Comparison of ENCODE assay signal across 8 mouse cellular contexts in the genomic region with DNA sequence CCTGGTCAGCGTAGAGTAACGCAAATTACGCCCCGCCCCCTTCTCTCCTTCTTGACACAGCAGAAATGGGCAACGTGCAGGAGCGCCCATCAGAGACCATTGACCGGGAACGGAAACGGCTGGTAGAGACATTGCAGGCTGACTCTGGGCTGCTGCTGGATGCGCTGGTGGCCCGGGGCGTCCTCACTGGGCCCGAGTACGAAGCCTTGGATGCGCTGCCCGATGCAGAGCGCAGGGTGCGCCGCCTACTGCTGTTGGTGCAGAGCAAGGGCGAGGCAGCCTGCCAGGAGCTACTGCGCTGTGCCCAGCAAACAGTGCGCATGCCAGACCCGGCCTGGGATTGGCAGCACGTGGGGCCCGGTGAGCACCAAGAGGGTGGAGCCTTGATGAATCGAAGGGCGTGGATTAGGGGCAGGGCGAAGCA. TPM values are rescaled to one million over a fixed set of nuclear protein-coding genes. Genes with fewer than 3 reads are reported as not detected.
DNase-seq lines count a peak whose midpoint lies in the region; ATAC-seq and TF ChIP-seq lines count a peak whose summit lies in the region.

No protein-coding gene starts in this region.

- no peaks in the 10 kb centered on the region; the same call in 1 of the 2 replicates for H3K9me3 ChIP-seq in erythroblast, embryonic 14.5 days (ENCODE audit: control insufficient read depth, low read length)
- H3K9me3 ChIP-seq in heart, embryonic 12.5 days (replicated peaks): no peaks in the 10 kb centered on the region
- no peaks in the 10 kb centered on the region for H3K9me3 ChIP-seq in kidney, embryonic 14.5 days (ENCODE audit: control insufficient read depth, low read length)
- H3K9me3 ChIP-seq in limb, embryonic 11.5 days (ENCODE audit: control insufficient read depth, low read length): no peaks in the 10 kb centered on the region
- H3K9me3 ChIP-seq in midbrain, embryonic 11.5 days (ENCODE audit: control insufficient read depth, low read length): no peaks in the 10 kb centered on the region
- H3K9me3 ChIP-seq in stomach, embryonic 14.5 days (ENCODE audit: control insufficient read depth, low read depth, low read length): no peaks in the 10 kb centered on the region

- ATAC-seq in heart, embryonic 12.5 days (ENCODE audit: insufficient number of reproducible peaks, low FRiP score): peak; percentile 26
- ATAC-seq in kidney, embryonic 14.5 days (ENCODE audit: low FRiP score, low TSS enrichment): peak; percentile 22; the same call in 1 of the 2 replicates
- ATAC-seq in limb, embryonic 11.5 days (ENCODE audit: insufficient number of reproducible peaks, low FRiP score, low TSS enrichment, low read depth): no peak
- ATAC-seq in midbrain, embryonic 11.5 days (ENCODE audit: low FRiP score): peak; percentile 5; the same call in 1 of the 2 replicates
- peak; percentile 38; the same call in 1 of the 2 replicates for ATAC-seq in stomach, embryonic 14.5 days (ENCODE audit: insufficient number of reproducible peaks, insufficient read depth, low FRiP score, low read depth)

- peaks cover 15% of the 10 kb centered on the region for H3K27me3 ChIP-seq in spleen, adult 2 months (ENCODE audit: control insufficient read depth, insufficient read depth, low read length)
- H3K27me3 ChIP-seq in erythroblast, embryonic 14.5 days (ENCODE audit: control insufficient read depth): peaks cover 90% of the 10 kb centered on the region
- peaks cover 82% of the 10 kb centered on the region for H3K27me3 ChIP-seq in heart, embryonic 12.5 days (replicated peaks)
- H3K27me3 ChIP-seq in kidney, embryonic 14.5 days (ENCODE audit: control insufficient read depth, insufficient read depth, low read length): peaks cover 61% of the 10 kb centered on the region
- peaks cover 61% of the 10 kb centered on the region for H3K27me3 ChIP-seq in limb, embryonic 11.5 days (ENCODE audit: control insufficient read depth, insufficient read depth, low read length)
- peaks cover 61% of the 10 kb centered on the region for H3K27me3 ChIP-seq in midbrain, embryonic 11.5 days (ENCODE audit: control insufficient read depth, insufficient read depth, low read length)
- H3K27me3 ChIP-seq in stomach, embryonic 14.5 days (ENCODE audit: control insufficient read depth, insufficient read depth, low read length): peaks cover 46% of the 10 kb centered on the region

- no peak for TF ChIP-seq POLR2A in spleen, adult 2 months (IDR thresholded peaks at IDR 0.05; ENCODE audit: low read depth, low read length)

- H3K36me3 ChIP-seq in spleen, adult 2 months (ENCODE audit: control insufficient read depth, insufficient read depth, low read length): no peaks in the 10 kb centered on the region
- H3K36me3 ChIP-seq in erythroblast, embryonic 14.5 days (ENCODE audit: control insufficient read depth): no peaks in the 10 kb centered on the region
- peaks cover 8% of the 10 kb centered on the region; the same call in 1 of the 2 replicates for H3K36me3 ChIP-seq in heart, embryonic 12.5 days
- peaks cover 5% of the 10 kb centered on the region; the same call in 1 of the 2 replicates for H3K36me3 ChIP-seq in kidney, embryonic 14.5 days (ENCODE audit: control insufficient read depth, insufficient read depth, low read length)
- H3K36me3 ChIP-seq in limb, embryonic 11.5 days (ENCODE audit: control insufficient read depth, insufficient read depth, low read length): no peaks in the 10 kb centered on the region; the same call in 1 of the 2 replicates
- H3K36me3 ChIP-seq in midbrain, embryonic 11.5 days (ENCODE audit: control insufficient read depth, insufficient read depth, low read length): peaks cover 3% of the 10 kb centered on the region; the same call in 1 of the 2 replicates
- H3K36me3 ChIP-seq in stomach, embryonic 14.5 days (ENCODE audit: control insufficient read depth, insufficient read depth, low read length): no peaks in the 10 kb centered on the region

- H3K4me1 ChIP-seq in spleen, adult 2 months (ENCODE audit: control insufficient read depth, insufficient read depth, insufficient read length): peaks cover 14% of the 10 kb centered on the region
- peaks cover 38% of the 10 kb centered on the region for H3K4me1 ChIP-seq in erythroblast, embryonic 14.5 days (ENCODE audit: control insufficient read depth)
- peaks cover 29% of the 10 kb centered on the region for H3K4me1 ChIP-seq in heart, embryonic 12.5 days (replicated peaks)
- peaks cover 17% of the 10 kb centered on the region; the same call in 1 of the 2 replicates for H3K4me1 ChIP-seq in kidney, embryonic 14.5 days (ENCODE audit: control insufficient read depth, insufficient read depth, low read length)
- H3K4me1 ChIP-seq in limb, embryonic 11.5 days (ENCODE audit: control insufficient read depth, insufficient read depth, low read length): peaks cover 11% of the 10 kb centered on the region; the same call in 1 of the 2 replicates
- peaks cover 14% of the 10 kb centered on the region for H3K4me1 ChIP-seq in midbrain, embryonic 11.5 days (ENCODE audit: control insufficient read depth, insufficient read depth, low read length)
- H3K4me1 ChIP-seq in stomach, embryonic 14.5 days (ENCODE audit: control insufficient read depth, insufficient read depth, low read length): peaks cover 17% of the 10 kb centered on the region; the same call in 1 of the 2 replicates

- peak overlapping the region; percentile 67 for H3K4me2 ChIP-seq in heart, embryonic 12.5 days
- peak overlapping the region; percentile 34 for H3K4me2 ChIP-seq in kidney, embryonic 14.5 days (replicated peaks; ENCODE audit: low read depth, low read length)
- H3K4me2 ChIP-seq in limb, embryonic 11.5 days (ENCODE audit: low read depth, severe bottlenecking): peak overlapping the region; percentile 31
- peak overlapping the region; percentile 10; the same call in 1 of the 2 replicates for H3K4me2 ChIP-seq in midbrain, embryonic 11.5 days
- peak overlapping the region; percentile 30 for H3K4me2 ChIP-seq in stomach, embryonic 14.5 days (replicated peaks; ENCODE audit: low read depth, low read length)

- peak overlapping the region; percentile 42; the same call in 1 of the 2 replicates for H3K9ac ChIP-seq in heart, embryonic 12.5 days
- no peak overlapping the region for H3K9ac ChIP-seq in kidney, embryonic 14.5 days (ENCODE audit: low read depth, low read length)
- H3K9ac ChIP-seq in limb, embryonic 11.5 days (ENCODE audit: low read length): no peak overlapping the region
- H3K9ac ChIP-seq in midbrain, embryonic 11.5 days (ENCODE audit: low read length): no peak overlapping the region
- no peak overlapping the region for H3K9ac ChIP-seq in stomach, embryonic 14.5 days (replicated peaks; ENCODE audit: low read depth, low read length)

- DNase-seq in spleen, adult 2 months (ENCODE audit: low read depth in 1 of 2, low spot score in 2 of 2): peak in 1 of 2 experiments; percentile 33
- DNase-seq in spleen, adult 18-20 months: no peak
- no peak for DNase-seq in limb, embryonic 11.5 days (ENCODE audit: low spot score)
- DNase-seq in midbrain, embryonic 11.5 days (ENCODE audit: low spot score, missing footprints): peak; percentile 90

- H3K4me3 ChIP-seq in spleen, adult 2 months (ENCODE audit: extremely low read depth, insufficient read depth, insufficient read length): peak overlapping the region; percentile 12; the same call in 1 of the 2 replicates
- peak overlapping the region; percentile 22 for H3K4me3 ChIP-seq in erythroblast, embryonic 14.5 days (replicated peaks)
- peak overlapping the region; percentile 33 for H3K4me3 ChIP-seq in heart, embryonic 12.5 days
- peak overlapping the region; percentile 14; the same call in 1 of the 2 replicates for H3K4me3 ChIP-seq in kidney, embryonic 14.5 days (ENCODE audit: low read length)
- H3K4me3 ChIP-seq in limb, embryonic 11.5 days (ENCODE audit: low read depth, low read length): peak overlapping the region; percentile 12; the same call in 1 of the 2 replicates
- H3K4me3 ChIP-seq in midbrain, embryonic 11.5 days (ENCODE audit: low read depth, low read length): no peak overlapping the region
- 0 out of 2 replicates have a peak overlapping the region, but pooled peaks have one; percentile 0 for H3K4me3 ChIP-seq in stomach, embryonic 14.5 days (ENCODE audit: low read depth, low read length)

- no peak; the same call in 1 of the 2 replicates for TF ChIP-seq CTCF in spleen, adult 2 months (IDR thresholded peaks at IDR 0.05; ENCODE audit: extremely low read depth, insufficient read depth, insufficient read length, insufficient replicate concordance)

- H3K27ac ChIP-seq in spleen, adult 2 months (ENCODE audit: insufficient read depth, low read length): no peak overlapping the region
- no peak overlapping the region for H3K27ac ChIP-seq in heart, embryonic 12.5 days (ENCODE audit: poor library complexity, severe bottlenecking)
- H3K27ac ChIP-seq in kidney, embryonic 14.5 days (ENCODE audit: low read depth, low read length): no peak overlapping the region
- no peak overlapping the region for H3K27ac ChIP-seq in limb, embryonic 11.5 days (replicated peaks; ENCODE audit: low read depth, low read length)
- H3K27ac ChIP-seq in midbrain, embryonic 11.5 days (ENCODE audit: low read depth, low read length): no peak overlapping the region
- no peak overlapping the region for H3K27ac ChIP-seq in stomach, embryonic 14.5 days (ENCODE audit: low read length)

- 5% methylated on average over 28 of the region's 28 CpGs for WGBS in spleen, adult 2 months
- WGBS in heart, embryonic 12.5 days: 3% methylated on average over 28 of the region's 28 CpGs
- 3% methylated on average over 28 of the region's 28 CpGs for WGBS in kidney, embryonic 14.5 days
- WGBS in limb, embryonic 11.5 days: 4% methylated on average over 28 of the region's 28 CpGs
- 4% methylated on average over 28 of the region's 28 CpGs for WGBS in midbrain, embryonic 11.5 days
- WGBS in stomach, embryonic 14.5 days: 3% methylated on average over 28 of the region's 28 CpGs

RNA-seq across cellular contexts. Expression of a gene that starts 3.0 kb away (rescaled TPM):
- polyA plus RNA-seq in spleen, adult 2 months (2012; rRNA removed): 0.53 and 0.70 TPM in 2 replicates
- not detected in 2 replicates for polyA plus RNA-seq in erythroblast, embryonic 14.5 days (2012)
- 1.8 and 2.1 TPM in 2 replicates for polyA plus RNA-seq in heart, embryonic 12.5 days (2016; fragmentation: Nextera tagmentation; extraction: Ambion mirVana)
- 0.85 and 1.1 TPM in 2 replicates for polyA plus RNA-seq in kidney, embryonic 14.5 days (2014; fragmentation: Nextera tagmentation; extraction: Ambion mirVana)
- polyA plus RNA-seq in limb, embryonic 11.5 days (2014; fragmentation: Nextera tagmentation; extraction: Ambion mirVana): 1.0 and 1.2 TPM in 2 replicates
- 2.0 and 3.2 TPM in 2 replicates for polyA plus RNA-seq in midbrain, embryonic 11.5 days (2014; fragmentation: Nextera tagmentation; extraction: Ambion mirVana)
- polyA plus RNA-seq in stomach, embryonic 14.5 days (2014; fragmentation: Nextera tagmentation; extraction: Ambion mirVana): 1.9 and 2.0 TPM in 2 replicates

RNA-seq across cellular contexts. Expression of a gene that starts 9.3 kb away (rescaled TPM):
- 2.5 and 2.7 TPM in 2 replicates for polyA plus RNA-seq in spleen, adult 2 months (2012; rRNA removed)
- polyA plus RNA-seq in erythroblast, embryonic 14.5 days (2012): not detected in 2 replicates
- polyA plus RNA-seq in heart, embryonic 12.5 days (2016; fragmentation: Nextera tagmentation; extraction: Ambion mirVana): not detected in 2 replicates
- not detected in 2 replicates for polyA plus RNA-seq in kidney, embryonic 14.5 days (2014; fragmentation: Nextera tagmentation; extraction: Ambion mirVana)
- not detected in 2 replicates for polyA plus RNA-seq in limb, embryonic 11.5 days (2014; fragmentation: Nextera tagmentation; extraction: Ambion mirVana)
- polyA plus RNA-seq in midbrain, embryonic 11.5 days (2014; fragmentation: Nextera tagmentation; extraction: Ambion mirVana): not detected in 2 replicates
- polyA plus RNA-seq in stomach, embryonic 14.5 days (2014; fragmentation: Nextera tagmentation; extraction: Ambion mirVana): not detected in 2 replicates

RNA-seq across cellular contexts. Expression of a gene that starts 10.7 kb away (rescaled TPM):
- polyA plus RNA-seq in spleen, adult 2 months (2012; rRNA removed): 3.7 and 3.9 TPM in 2 replicates
- polyA plus RNA-seq in erythroblast, embryonic 14.5 days (2012): 0.01 and 0.09 TPM in 2 replicates
- polyA plus RNA-seq in heart, embryonic 12.5 days (2016; fragmentation: Nextera tagmentation; extraction: Ambion mirVana): 7.9 and 8.1 TPM in 2 replicates
- polyA plus RNA-seq in kidney, embryonic 14.5 days (2014; fragmentation: Nextera tagmentation; extraction: Ambion mirVana): 4.3 and 10.4 TPM in 2 replicates
- 17.5 and 17.9 TPM in 2 replicates for polyA plus RNA-seq in limb, embryonic 11.5 days (2014; fragmentation: Nextera tagmentation; extraction: Ambion mirVana)
- polyA plus RNA-seq in midbrain, embryonic 11.5 days (2014; fragmentation: Nextera tagmentation; extraction: Ambion mirVana): 34.2 and 34.4 TPM in 2 replicates
- 10.3 and 10.7 TPM in 2 replicates for polyA plus RNA-seq in stomach, embryonic 14.5 days (2014; fragmentation: Nextera tagmentation; extraction: Ambion mirVana)

RNA-seq across cellular contexts. Expression of a gene that starts 14.5 kb away (rescaled TPM):
- 16.0 and 20.5 TPM in 2 replicates for polyA plus RNA-seq in spleen, adult 2 months (2012; rRNA removed)
- polyA plus RNA-seq in erythroblast, embryonic 14.5 days (2012): 0.10 and 0.27 TPM in 2 replicates
- polyA plus RNA-seq in heart, embryonic 12.5 days (2016; fragmentation: Nextera tagmentation; extraction: Ambion mirVana): 2.2 and 2.6 TPM in 2 replicates
- polyA plus RNA-seq in kidney, embryonic 14.5 days (2014; fragmentation: Nextera tagmentation; extraction: Ambion mirVana): 1.5 and 1.9 TPM in 2 replicates
- 1.2 and 1.3 TPM in 2 replicates for polyA plus RNA-seq in limb, embryonic 11.5 days (2014; fragmentation: Nextera tagmentation; extraction: Ambion mirVana)
- 0.84 and 1.5 TPM in 2 replicates for polyA plus RNA-seq in midbrain, embryonic 11.5 days (2014; fragmentation: Nextera tagmentation; extraction: Ambion mirVana)
- 3.0 and 3.1 TPM in 2 replicates for polyA plus RNA-seq in stomach, embryonic 14.5 days (2014; fragmentation: Nextera tagmentation; extraction: Ambion mirVana)

RNA-seq across cellular contexts. Expression of a gene that starts 14.5 kb away (rescaled TPM):
- polyA plus RNA-seq in spleen, adult 2 months (2012; rRNA removed): 28.1 and 31.8 TPM in 2 replicates
- 1.7 and 2.0 TPM in 2 replicates for polyA plus RNA-seq in erythroblast, embryonic 14.5 days (2012)
- polyA plus RNA-seq in heart, embryonic 12.5 days (2016; fragmentation: Nextera tagmentation; extraction: Ambion mirVana): 16.0 and 16.6 TPM in 2 replicates
- 13.1 and 15.7 TPM in 2 replicates for polyA plus RNA-seq in kidney, embryonic 14.5 days (2014; fragmentation: Nextera tagmentation; extraction: Ambion mirVana)
- 11.1 and 13.6 TPM in 2 replicates for polyA plus RNA-seq in limb, embryonic 11.5 days (2014; fragmentation: Nextera tagmentation; extraction: Ambion mirVana)
- 11.3 and 15.0 TPM in 2 replicates for polyA plus RNA-seq in midbrain, embryonic 11.5 days (2014; fragmentation: Nextera tagmentation; extraction: Ambion mirVana)
- 21.7 and 22.0 TPM in 2 replicates for polyA plus RNA-seq in stomach, embryonic 14.5 days (2014; fragmentation: Nextera tagmentation; extraction: Ambion mirVana)

Comparison
In these comparisons a context has a peak if more than half of its experiments do, and no peak if none do; other contexts are left out.
1. H3K4me2 ChIP-seq: peak in every context shown above with its lines; median percentile 67 in heart, embryonic 12.5 days; 34 in kidney, embryonic 14.5 days; 31 in limb, embryonic 11.5 days; 30 in stomach, embryonic 14.5 days; 10 in midbrain, embryonic 11.5 days.